Mouse (Mus musculus) liver, embryonic 14.5 days (tissue): ENCODE data around the gene Fetub.

Experiments used
- CTCF ChIP-seq: IDR thresholded peaks from 2 replicates; pipeline ENCODE4 v1.5.1; 2016; ENCODE audit warnings: antibody characterized with exemption, low read depth, control low read depth
- EP300 ChIP-seq: IDR thresholded peaks from 2 replicates; pipeline ENCODE4 v1.6.1; 2016; ENCODE audit warnings: antibody characterized with exemption, low read depth

DNA sequence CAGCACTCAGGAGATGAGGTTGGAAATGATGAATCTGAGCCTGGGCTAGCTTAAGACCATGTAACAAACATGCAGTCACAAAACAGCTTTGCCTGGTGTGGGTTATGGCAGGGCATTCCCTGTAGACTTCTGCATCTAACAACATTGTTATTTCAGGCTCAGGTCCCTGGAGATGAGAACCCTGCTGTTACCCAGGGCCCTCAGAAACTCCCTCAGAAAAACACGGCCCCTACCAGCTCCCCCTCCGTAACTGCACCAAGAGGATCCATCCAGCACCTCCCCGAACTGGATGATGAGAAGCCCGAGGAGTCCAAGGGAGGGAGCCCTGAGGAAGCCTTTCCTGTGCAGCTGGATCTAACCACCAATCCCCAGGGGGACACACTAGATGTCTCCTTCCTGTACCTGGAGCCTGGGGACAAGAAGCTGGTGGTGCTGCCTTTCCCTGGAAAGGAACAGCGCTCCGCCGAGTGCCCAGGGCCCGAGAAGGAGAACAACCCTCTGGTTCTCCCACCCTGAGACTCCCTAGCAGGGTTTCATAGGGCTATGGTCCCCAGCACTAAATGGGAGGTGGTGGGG lies 21.1 kb downstream of the Fetub start:
- TF ChIP-seq CTCF (no peak), EP300 (no peak)
